Mouse (Mus musculus): ENCODE measurements around the gene Ctbp2. TPM values are rescaled to one million over a fixed set of nuclear protein-coding genes. Genes with fewer than 3 reads are reported as not detected.
"Not testable (repeated sequence)": the region's sequence is repeated elsewhere in the genome, so short reads cannot be mapped to it uniquely, and the experiment has no call there.

Ctbp2 gene
- total RNA-seq, 2 experiments from 2014 or later, result 28.3 to 34.7 TPM

DNA sequence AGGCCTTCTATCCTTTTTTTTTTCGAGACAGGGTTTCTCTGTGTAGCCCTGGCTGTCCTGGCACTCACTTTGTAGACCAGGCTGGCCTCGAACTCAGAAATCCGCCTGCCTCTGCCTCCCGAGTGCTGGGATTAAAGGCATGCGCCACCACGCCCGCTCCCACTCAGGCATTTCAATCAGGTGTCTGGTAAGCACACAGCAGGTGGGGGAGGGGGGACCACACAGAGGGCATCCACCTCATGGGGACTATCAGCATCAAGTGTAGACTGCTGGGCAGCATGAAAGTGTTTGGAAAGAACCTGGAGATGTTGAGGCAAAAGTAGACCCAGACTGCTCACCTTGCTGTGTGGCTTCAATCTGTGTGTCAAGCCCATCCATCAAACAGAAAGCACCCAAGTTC is 28.5 kb downstream of the Ctbp2 start:
- intact Hi-C loops (cut with DNase I); DNase-seq (ENCODE audit: extremely low spot score in 1 of 2, low spot score in 2 of 2): not testable (repeated sequence)

DNA sequence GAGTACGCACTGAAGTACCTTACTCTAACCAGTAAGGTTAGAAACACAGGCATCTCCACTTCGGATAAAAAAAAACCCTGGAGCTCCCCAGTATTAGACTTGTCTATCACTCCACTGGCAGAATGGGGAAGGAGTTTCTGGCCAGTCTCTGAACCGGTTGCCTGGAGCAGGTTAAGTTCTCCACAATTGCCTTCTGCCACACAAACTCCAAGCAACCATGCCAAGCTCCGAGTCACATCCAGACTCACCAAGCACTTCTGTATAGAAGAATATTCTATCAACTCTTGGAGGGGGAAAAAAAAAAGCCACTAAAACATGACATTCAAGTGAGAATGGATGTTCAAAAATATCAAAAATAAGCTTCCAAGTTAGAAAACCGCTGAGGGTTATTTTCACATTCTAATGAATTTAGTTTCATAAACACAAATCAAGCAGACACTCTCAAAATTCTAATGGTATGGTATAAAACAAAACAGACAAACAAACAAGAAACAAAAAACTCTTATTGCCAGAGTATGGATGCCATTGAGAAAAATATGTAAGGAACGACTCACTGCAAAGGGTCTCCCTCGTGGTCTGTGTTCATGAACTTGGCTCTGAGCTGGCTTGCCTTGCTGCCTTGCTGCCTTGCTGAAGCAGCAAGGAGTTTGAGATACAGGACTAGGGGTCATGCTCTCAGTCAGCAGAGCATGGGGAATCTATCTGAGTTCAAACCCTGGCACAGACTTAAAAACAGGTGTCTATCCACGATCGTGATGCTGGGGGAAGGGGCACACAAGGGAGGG is 29.3 kb downstream of the Ctbp2 start:
- no peak for DNase-seq (ENCODE audit: extremely low spot score in 1 of 2, low spot score in 2 of 2)
- intact Hi-C loops (cut with DNase I), result no loop called here

DNA sequence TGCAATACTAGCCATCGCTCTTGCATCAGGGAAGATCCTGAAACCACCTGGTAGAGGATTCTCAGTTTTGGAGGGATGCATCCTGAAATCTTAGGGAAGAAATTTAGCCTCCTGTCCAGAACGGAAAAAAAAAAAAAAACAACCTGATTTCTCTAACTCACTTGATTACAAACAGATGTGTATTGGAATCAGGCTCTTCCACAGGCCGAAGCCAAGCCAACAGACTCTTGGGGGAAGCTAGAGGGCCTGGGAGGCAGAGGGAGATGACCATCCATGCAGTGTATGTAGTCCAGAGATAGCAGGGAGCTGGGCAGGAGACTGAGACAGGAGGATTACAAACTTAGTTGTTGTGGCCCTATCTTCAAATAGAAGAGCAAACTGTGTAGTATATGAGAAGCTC is 30.0 kb downstream of the Ctbp2 start:
- DNase-seq (ENCODE audit: extremely low spot score in 1 of 2, low spot score in 2 of 2), result no peak
- intact Hi-C loops (cut with DNase I), result no loop called here

DNA sequence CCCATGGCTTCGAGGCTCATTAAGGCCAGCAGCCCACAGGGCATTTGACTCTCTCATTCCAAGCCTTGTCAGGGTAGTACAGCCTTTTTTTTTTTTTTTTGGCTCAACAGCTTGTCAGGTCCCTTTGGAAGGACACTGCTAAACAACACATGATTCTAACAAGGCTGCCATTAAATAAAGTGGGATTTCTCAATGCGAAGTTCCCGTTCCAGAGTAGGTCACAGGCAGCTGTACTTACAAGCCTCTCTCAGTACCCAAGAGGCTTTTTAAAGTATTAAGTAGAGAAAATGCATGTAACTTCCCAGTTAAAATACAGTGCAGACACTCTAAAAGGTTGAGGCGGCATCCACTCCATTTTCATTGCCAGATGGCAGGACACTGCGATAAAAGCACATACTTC is 30.4 kb downstream of the Ctbp2 start:
- no peak for DNase-seq (ENCODE audit: extremely low spot score in 1 of 2, low spot score in 2 of 2)
- intact Hi-C loops (cut with DNase I), result no loop called here

DNA sequence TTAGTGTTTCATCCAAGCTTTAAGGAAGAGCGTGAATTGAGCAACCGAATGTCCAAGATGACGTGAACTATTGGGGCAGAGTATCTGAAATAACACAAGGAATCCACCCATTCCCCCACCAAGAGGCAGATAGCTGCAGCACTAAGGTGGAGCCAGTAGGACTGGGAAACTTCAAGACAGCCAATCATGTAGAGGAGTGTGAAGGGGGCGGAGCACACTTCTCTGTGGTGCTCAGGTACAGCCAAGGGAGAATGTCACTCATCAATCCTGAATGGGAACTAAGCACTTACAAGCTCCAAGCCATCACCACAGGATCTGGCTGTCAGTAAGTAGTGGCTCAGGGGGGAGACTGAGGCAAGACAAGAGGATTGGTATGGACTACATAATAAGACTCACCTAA is 33.5 kb downstream of the Ctbp2 start:
- intact Hi-C loops (cut with DNase I), result no loop called here
- DNase-seq (ENCODE audit: extremely low spot score in 1 of 2, low spot score in 2 of 2), result no peak

DNA sequence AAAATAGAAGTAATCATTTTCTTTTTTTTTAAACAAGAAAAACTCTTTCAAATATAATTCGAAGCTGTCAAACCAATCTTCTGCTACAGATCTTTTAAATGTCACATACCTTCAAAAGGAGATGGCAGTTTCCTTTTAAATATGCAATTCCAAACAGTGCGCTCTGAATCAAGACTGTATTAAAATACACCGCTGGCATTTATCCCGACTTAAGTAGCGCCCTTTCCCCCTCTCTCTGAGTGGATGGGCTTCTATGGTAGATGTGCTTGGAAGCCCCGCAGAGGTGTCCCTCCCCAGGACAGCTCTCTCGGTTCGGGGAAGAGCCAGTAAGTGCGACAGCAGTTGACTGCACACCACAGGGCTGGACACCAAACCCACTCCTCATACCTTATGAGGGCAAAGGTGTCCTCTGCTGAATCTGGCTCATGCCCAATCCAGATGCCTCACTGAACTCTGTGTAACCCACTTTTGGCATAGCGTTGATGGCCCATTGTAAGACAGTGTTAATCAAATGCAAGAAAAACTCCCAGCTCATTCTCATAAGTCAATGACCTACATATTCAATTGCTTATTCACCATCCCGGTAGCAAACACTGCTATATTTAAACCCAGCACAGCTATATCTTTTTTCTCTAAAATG is 34.4 kb downstream of the Ctbp2 start:
- DNase-seq (ENCODE audit: extremely low spot score in 1 of 2, low spot score in 2 of 2), result no peak
- intact Hi-C loops (cut with DNase I), result no loop called here

DNA sequence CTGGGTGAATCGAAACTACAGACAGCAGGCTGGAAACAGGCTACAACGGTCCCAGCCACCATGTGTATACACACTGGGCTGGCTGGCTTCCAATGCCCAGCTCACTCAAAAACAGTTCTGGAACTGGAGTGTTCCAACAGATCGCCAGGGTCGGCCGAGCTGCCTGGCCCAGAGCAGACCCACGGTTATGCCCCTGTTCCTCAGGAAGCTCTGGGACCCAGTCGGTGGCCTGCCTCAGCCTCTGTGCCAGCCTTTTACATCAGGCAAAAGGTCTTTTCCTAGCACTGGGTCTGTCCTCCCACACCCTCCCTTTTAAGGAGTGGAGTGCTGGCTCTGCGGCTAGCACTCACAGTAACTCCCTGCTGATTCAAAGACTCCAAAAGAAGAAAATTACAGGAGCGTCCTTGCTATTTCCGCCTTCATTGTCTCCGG is 35.3 kb downstream of the Ctbp2 start:
- intact Hi-C loops (cut with DNase I), result no loop called here
- peak; percentile 39 to 82 for DNase-seq (ENCODE audit: extremely low spot score in 1 of 2, low spot score in 2 of 2)

DNA sequence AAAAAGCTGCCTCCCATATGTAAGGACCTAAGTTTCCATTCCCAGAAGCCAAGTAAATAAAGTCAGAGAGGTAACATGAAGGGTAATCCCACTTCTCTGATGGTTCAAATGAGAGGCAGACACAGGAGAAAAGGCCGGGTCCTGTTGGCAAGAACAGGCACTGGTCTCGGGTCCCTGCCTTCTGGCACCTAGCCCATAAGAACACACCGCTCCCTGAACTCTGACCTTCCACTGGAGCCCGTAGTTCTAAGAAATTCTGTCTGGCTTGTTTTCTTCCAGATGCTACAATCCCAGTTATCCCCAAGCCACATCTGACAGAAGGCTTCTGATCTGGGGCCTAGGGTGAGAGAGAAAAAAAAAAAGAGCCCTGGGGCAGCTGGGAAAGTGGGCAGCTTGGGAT is 35.7 kb downstream of the Ctbp2 start:
- no peak for DNase-seq (ENCODE audit: extremely low spot score in 1 of 2, low spot score in 2 of 2)
- intact Hi-C loops (cut with DNase I), result no loop called here

DNA sequence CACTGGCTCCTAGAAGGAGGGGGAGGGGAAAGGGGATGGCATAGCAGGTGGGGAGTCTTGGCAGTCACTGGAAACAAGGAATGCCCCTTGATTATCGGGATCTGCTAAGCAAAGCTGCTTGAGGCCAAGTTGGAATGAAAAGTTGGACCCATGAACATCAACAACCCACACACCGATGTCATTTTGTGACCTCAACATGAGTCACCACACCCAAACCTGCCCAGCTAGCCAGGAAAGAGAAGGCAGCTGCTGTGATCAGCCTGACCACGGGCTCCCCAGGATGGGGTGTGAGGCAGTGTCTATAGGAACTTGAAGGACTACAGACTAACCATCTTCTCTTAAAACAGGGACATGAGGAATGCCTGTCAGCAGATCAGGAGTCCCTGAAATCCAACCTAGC is 38.7 kb downstream of the Ctbp2 start:
- DNase-seq (ENCODE audit: extremely low spot score in 1 of 2, low spot score in 2 of 2), result no peak
- intact Hi-C loops (cut with DNase I), result no loop called here

DNA sequence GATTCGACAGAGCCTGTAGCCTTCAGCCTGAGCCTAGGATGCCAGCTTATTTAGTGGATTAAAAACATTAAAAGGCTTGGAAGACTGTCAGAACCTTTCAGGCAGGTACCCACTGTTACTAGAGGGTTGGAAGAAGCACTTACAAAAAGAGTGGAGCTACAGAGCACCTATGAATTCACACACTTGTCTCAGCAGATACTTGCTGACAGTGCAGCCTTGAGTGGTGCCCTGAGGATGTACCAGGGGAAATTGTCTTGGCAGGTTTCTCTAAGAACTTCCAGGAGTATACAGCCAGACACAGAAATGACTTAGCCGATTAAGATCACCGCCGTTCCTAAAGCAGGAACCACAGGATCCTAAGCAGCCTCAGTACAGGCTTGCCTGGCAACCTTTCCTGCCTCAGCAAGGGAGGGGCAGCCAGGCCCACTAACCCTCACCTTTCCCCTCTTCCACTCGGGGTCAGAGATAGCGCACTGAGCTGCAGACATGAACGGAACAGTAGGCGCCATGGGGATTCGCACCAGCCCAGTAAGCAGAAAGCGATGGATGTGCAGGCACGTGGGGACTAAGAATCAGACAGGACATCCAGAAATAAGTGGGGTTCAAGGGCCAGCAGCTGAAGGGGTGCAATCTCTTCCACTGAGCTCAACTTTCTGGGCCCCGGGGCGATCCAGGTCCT is 40.1 kb downstream of the Ctbp2 start:
- intact Hi-C loops (cut with DNase I), result no loop called here

DNA sequence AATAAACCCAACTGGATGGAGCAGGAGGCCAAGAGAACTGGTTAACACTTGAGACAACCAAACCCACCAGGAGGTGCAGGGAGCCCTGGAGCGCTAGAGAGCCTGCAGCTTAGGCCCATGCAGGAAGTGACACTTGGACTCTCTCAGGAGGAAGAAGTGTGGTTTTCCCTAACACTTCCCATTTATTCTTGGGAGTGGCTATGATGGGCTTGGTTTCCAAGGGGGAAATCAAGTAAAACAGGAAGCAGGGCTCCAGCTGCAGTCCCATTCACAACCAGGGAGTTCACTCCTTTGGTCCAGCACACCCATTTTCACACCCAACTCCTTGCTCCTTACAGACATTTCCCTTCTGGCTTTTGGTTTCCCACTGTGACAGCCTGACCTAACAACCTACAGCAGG is 45.2 kb downstream of the Ctbp2 start:
- intact Hi-C loops (cut with DNase I), result no loop called here
- DNase-seq (ENCODE audit: extremely low spot score in 1 of 2, low spot score in 2 of 2), result no peak

More for the DNA sequence above, 40.1 kb downstream of the Ctbp2 start:
- DNase-seq (ENCODE audit: extremely low spot score in 1 of 2, low spot score in 2 of 2), result no peak

DNA sequence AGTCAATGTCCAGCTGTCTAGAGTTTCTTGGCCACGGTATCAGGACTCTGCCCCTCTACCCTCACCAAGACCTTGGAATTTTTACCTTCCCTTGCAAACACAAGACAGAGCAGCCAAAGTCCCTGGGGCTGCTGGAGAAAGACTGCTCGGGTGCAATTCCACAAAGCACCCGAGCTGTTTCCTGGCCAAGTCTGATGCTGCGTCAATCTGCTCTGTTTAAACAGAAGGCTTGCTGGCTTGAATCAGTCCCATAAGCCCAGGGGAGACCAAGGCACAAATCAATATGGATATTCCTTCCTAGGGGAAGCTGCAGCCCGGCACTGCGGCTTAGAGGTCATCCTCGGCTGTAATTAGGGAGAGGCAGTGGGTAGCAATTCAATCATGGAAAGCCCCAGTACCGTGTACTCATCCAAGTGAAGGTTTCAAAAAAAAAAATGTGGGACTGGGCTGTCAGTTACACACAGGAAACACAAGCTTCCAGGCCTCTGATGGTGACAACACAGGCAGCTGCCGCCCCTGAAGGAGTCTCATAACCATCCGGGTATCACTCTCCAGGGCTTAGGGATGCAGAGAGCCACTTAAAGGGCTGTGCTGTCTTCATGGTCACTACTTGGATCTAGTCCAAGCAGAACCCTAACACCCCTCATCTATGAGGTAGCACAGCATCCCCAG is 49.6 kb downstream of the Ctbp2 start:
- DNase-seq (ENCODE audit: extremely low spot score in 1 of 2, low spot score in 2 of 2), result no peak
- intact Hi-C loops (cut with DNase I), result no loop called here

DNA sequence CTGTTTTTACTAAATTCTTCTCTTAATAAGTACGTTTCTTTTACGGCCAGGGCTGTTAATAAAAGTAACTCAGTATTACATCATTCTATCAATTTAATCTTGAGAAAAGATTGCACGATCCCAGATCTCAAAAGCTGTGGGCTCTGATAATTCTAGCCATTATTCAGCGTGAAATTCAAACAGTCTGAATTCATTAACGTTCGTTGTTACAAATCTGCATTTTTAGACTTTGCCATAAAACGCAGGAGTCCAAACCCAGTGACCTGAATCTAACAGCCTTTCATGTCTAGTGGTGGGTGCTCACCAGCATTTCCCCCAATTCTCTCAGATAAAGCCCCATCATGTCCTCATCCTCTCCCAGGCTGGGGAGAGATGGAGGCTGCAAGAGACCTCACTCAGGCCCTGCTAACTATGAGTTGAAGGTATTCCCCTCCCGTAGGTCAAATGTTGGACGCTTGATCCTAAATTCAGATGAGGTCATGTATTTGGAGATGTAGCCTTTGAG is 51.0 kb downstream of the Ctbp2 start:
- intact Hi-C loops (cut with DNase I), result no loop called here
- DNase-seq (ENCODE audit: extremely low spot score in 1 of 2, low spot score in 2 of 2), result no peak

DNA sequence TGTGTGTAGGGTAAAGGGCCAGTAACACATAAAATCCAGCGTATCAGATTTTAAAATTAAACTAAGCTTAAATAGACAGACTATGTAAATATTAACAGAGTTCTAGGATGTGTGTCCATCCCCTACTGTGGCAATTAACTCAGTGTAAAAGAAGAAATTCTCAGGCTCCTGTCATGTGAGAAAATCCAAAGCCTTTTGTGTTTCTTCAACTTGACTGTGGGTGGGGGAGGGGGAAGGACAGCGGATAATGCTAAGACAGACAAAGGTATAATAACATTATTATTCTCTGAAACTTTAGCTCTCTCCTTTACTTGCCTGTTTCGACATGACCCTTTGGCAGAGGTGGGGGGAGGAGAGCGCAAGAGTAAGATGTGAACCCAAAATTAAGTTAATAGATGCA is 51.6 kb downstream of the Ctbp2 start:
- intact Hi-C loops (cut with DNase I), result no loop called here
- no peak for DNase-seq (ENCODE audit: extremely low spot score in 1 of 2, low spot score in 2 of 2)

DNA sequence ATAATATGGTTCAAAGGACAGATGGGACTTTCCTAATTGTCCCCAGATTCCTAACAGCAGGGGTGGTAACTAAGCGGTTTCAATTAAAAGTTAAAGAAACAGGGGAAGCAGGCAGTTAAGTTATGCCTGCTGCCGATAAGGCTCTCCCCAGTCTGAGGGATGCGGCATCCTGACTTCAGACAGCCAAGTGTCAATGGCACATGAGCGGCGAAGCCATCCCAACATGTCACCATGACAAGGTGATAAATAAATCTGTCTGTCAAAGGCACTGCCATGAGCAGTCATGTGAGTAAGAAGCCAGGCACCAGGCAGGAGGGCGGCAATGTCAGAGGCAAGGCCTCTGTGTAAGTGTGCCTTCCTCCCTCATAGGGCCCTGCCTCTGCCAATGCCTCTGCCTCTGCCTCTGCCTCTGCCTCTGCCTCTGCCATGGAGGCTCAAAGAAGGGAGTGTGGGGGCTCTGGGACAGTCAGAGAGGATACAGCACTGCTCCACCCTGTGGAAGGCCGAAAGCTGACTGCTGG is 56.8 kb downstream of the Ctbp2 start:
- DNase-seq (ENCODE audit: extremely low spot score in 1 of 2, low spot score in 2 of 2), result no peak
- intact Hi-C loops (cut with DNase I), result no loop called here

DNA sequence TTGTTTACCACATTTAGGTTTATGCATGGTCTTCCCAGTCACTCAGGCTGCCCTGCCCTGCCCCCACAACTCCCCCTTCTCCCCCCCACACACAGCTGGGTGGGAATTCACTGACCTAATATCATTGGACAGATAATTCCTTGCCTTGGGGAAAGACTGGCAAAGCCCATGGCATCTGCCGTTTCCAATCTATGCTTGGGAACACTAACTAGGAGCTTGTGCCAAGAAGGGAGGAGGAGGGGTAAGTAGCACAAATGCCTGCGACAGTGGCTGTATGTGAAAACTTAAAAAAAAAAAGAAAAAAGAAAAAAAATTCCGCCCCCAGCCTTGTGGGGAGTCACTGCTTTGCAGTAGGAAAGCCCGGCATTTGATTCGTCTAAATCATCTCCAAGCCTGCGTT is 57.4 kb downstream of the Ctbp2 start:
- intact Hi-C loops (cut with DNase I), result no loop called here
- DNase-seq (ENCODE audit: extremely low spot score in 1 of 2, low spot score in 2 of 2), result peak in 1 of 2 experiments; percentile 56

DNA sequence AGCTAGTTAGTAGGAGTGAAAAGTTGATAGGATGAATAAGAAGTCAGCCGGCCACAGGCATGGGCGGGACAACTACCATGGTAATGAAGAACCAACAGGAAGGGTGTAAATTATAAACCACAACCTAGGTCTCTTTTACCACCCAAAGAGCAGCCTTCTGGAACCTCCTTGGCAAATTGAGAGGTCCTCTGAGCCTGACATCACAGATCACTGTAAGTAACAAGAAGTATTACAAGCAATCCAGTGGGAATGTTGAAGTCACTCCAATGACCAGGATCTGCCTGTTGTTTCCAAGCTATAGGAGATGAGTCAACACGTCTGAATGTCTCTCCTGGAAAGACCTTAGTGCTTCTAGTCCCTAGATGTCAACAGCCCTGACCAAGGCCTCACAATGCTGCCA is 62.1 kb downstream of the Ctbp2 start:
- DNase-seq (ENCODE audit: extremely low spot score in 1 of 2, low spot score in 2 of 2), result no peak
- intact Hi-C loops (cut with DNase I), result no loop called here

DNA sequence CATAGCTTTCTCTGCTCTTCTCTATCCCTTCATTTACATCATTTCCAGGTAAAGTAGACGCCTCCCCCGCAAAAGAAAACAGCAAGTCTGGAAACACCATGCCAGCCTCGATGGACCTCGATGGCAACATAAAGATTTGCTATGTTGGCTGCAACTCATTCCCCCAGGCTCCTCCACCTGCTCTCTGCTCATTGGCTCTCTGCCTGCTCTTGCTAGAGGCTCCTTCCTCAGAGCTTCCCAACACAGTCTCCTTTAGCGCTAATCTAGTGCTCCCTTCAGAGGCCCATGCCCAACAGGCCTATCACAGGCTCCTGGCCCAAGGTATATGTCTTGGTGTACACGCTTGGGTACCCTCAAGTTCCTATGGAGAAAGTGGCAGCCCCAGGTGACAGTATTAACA is 64.0 kb downstream of the Ctbp2 start:
- intact Hi-C loops (cut with DNase I), result no loop called here
- DNase-seq (ENCODE audit: extremely low spot score in 1 of 2, low spot score in 2 of 2), result no peak

DNA sequence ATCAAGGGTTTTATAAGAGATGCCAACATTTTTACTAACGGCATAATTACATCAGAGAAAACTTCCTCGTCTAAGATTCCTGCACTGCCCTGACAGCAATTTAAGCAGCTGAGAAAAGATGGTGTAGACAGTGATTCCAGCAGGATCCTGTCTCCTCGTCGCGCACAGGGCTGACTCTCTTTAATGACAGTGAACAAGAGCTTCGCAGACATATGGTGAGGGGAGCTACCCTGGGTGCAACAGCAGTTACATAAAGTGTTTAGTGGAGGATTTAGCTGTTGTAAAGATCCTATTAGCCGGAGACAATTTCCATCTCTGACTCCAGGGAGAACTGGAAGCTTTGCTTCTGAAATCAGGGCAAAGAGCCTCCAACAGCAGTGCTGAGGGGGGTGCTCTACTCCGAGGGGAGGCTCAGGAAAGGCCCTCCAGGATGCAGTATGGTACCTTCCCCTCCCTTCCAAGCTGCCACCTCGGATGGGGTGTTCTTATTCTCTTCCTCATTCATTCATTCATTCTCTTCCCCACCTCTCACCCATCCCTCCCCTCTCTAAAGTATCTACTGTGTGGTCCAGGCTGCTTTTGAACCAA is 64.5 kb downstream of the Ctbp2 start:
- intact Hi-C loops (cut with DNase I), result no loop called here
- no peak for DNase-seq (ENCODE audit: extremely low spot score in 1 of 2, low spot score in 2 of 2)

Data from left cerebral cortex, postnatal 10 days (tissue).